Mouse (Mus musculus): Measurements from ENCODE around the gene Homer2.

DNA sequence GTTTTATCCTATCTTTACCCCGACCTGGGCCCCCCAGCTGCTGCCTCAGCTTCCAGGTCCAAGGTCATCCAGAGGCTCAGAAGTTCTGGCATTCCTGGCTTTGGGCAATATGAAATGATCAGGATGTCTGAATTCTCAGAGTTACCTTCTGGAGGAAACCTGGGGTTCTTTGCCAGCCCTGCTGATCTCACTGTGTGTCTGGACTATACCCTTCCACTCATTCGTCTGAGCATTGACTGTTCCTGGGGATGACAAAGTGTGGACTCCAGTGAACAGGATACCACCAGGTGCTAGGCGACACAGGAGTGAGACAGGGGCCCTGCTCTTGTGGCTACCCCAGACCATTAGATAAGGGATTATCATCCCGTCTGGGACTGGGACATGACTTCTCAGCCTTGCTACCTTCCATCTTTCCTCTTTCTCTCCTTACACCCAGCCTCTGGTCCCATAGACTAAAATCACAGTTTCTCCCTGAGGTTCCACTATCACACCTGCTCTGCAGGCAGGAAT is 143.8 kb downstream of the Homer2 start:
- TF ChIP-seq CTCF (IDR thresholded peaks at IDR 0.05; ENCODE audit: low read depth) = no peak
- no peak for TF ChIP-seq EP300 (IDR thresholded peaks at IDR 0.05; ENCODE audit: low read depth)
